Mouse (Mus musculus): ENCODE measurements at regions not wholly inside any gene's neighbourhood (a gene's known extent, or its start where the extent isn't known, plus 50 kb on each side); places are given as distances from the start of the nearest gene placed in this dataset.
A peak's percentile ranks its signal among the peaks of the same experiment; 100 is the strongest.
"Not testable (repeated sequence)": the region's sequence is repeated elsewhere in the genome, so short reads cannot be mapped to it uniquely, and the experiment has no call there.

DNA sequence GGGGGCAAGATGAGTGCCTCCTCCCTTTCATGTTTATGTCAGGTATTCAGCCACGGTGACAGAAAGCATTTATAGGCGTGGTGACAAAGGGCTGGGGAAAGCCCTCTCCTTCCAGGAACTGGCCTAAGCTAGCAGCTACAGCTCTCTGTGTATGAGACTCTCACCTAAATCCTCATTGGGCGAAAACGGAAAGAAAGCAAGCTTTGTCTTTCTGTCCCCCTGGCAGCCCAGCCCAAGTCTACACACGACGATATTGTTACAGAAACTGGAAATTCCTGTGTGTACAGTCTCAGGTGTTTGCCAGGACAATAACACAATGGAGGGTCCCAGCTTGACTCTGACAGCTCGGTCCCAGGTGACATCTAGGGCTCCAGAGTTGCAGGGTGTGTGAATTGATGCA, 60.0 kb downstream of the Dact2 start:
- DNase-seq (ENCODE audit: low spot score): no peak

- DNase-seq (ENCODE audit: low spot score): no peak
Measured at GRCm38 (mm10) chr17:14141669-14142068, 62.4 kb downstream of the Dact2 start.

GRCm38 (mm10) chr17:14140266-14140665, 63.8 kb downstream of the Dact2 start:
- DNase-seq (ENCODE audit: low spot score): no peak

DNA sequence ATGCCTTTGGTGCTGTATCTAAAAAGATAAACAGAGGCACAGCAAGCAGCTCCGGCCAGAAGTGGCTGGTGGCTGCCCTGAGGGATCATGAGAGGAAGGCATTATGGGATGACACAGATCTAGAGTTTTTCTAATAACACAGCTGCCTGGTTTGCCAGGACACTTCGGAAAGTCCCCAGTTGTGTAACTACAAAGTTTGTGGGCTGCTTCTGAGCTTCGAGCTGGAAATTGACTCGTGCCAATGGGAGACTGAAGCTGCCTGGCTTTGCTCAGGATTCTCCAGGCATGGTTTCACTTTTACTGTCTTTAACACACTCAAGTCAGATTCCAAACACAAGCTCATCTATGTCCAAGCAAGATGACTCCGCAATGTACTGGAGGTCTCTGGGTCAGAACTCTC, 65.2 kb downstream of the Dact2 start:
- DNase-seq (ENCODE audit: low spot score): no peak

DNA sequence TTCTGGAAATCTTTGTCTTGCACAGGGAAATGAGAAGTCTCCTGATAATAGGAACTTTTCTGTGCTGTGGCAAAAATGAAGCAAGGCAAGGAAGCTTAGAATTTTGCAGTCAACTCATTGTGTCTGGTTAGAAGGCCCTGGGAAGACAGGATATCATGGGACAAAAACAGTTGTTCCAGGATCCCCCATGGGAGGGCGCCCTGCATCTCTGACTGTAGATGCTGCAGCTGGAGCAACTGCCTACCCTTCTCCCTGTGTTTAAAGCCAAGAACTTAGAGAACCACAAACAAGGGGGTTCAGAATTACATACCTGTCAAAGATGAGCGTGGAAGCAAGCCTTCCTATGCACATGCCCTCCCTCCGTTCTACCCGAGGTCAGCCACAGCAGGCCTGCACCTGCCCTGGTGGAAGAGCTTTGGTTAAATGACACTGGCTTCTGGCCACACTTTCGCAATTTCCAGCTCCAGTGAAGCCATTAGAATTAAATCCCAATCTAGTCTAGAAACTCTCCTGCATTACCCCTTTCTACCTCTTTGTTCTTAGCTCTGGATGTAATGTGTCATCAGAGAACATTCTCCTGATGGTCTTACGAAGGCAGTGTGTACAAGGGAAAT, 67.3 kb downstream of the Dact2 start:
- DNase-seq (ENCODE audit: low spot score): peak; percentile 82

DNA sequence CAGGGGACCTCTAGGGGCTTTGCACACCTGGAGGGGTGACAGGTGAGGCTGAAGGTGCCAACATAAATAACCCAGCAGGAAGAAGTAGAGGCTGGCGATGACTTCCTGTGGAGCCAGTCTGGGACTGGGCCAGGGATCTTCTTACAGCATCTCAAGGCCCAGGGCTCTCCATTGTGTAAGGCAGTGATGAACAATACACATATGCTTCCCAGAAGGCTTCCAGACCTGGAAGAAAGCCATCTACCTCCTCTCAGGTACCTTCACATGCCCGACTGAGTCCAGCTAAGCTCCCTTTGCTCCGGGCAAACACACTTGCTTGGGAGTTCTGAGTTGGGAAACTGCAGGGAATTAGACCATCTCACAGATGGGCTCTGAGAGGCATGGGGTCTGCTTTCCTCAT, 69.5 kb downstream of the Dact2 start:
- no peak for DNase-seq (ENCODE audit: low spot score)

DNA sequence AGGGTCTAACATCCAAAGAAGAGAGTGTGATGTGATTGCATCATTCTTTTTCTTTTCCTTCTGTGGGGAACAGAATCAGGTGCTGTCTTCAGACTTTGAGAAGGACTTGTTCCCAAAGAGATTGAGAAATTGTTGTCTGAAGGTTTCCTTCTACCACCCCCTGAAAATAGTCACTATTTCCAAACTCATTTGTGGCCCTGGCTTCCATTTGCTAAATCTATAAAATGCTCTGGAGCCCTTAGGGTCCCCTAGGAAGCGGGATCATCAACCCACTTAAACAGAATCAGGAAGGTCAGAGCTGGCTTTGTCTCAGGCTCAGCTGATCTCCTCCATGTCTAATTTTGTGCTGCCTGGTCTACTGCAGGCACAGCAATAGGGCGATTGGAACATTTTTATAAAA, 70.1 kb downstream of the Dact2 start:
- DNase-seq (ENCODE audit: low spot score): no peak

GRCm38 (mm10) chr17:14127031-14127430, 67.7 kb upstream of the Gm7358 start:
- not testable (repeated sequence) for DNase-seq (ENCODE audit: low spot score)

GRCm38 (mm10) chr17:14118863-14119262, 59.5 kb upstream of the Gm7358 start:
- DNase-seq (ENCODE audit: low spot score): no peak

GRCm38 (mm10) chr17:14116223-14116622, 56.9 kb upstream of the Gm7358 start:
- no peak for DNase-seq (ENCODE audit: low spot score)

GRCm38 (mm10) chr17:14114856-14115255, 55.5 kb upstream of the Gm7358 start:
- DNase-seq (ENCODE audit: low spot score): no peak

- DNase-seq (ENCODE audit: low spot score): peak; percentile 20
Measured at GRCm38 (mm10) chr17:14111692-14112091, 52.4 kb upstream of the Gm7358 start.
